Mouse (Mus musculus) liver, embryonic 14.5 days (tissue): ENCODE data around the gene Dag1.

Source experiments
- CTCF ChIP-seq: IDR thresholded peaks from 2 replicates; pipeline ENCODE4 v1.5.1; 2016; ENCODE audit warnings: antibody characterized with exemption, low read depth, control low read depth
- EP300 ChIP-seq: IDR thresholded peaks from 2 replicates; pipeline ENCODE4 v1.6.1; 2016; ENCODE audit warnings: antibody characterized with exemption, low read depth

GRCm38 (mm10) chr9:108202169-108202568 is 61.6 kb downstream of the Dag1 start:
- TF ChIP-seq CTCF, result peak; percentile 17; the same call in 1 of the 2 replicates
- TF ChIP-seq EP300, result no peak
